Mouse (Mus musculus) heart, adult 9 months (tissue): ENCODE data around the gene Ripor2.

Source experiments
- DNase-seq, 2 experiments: peaks; one replicate each; pipeline ENCODE4 v3.0.0; 2022; ENCODE audit warnings: low spot score in 2 of 2

Gene Ripor2

DNA sequence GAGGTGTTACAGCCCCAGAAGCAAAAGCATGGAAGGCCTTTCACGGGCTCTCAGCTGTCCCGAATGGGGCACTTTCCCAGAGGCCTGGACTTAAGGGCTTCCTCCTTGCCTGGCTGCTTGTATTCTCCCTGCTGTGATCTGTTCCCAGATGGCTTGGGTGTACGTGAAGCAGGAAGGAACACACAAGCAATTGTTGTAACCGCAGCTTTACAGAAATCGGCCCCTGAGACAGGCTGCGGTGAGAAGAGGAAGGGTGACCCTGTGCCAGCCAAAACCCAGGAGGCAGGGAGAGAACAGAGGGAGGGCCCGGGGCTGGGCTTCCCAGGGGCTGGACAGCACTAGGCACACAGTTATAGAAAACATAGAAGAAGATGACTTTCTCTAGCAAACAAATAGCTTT lies 129.0 kb downstream of the Ripor2 start:
- DNase-seq: peak in 1 of 2 experiments; percentile 29

DNA sequence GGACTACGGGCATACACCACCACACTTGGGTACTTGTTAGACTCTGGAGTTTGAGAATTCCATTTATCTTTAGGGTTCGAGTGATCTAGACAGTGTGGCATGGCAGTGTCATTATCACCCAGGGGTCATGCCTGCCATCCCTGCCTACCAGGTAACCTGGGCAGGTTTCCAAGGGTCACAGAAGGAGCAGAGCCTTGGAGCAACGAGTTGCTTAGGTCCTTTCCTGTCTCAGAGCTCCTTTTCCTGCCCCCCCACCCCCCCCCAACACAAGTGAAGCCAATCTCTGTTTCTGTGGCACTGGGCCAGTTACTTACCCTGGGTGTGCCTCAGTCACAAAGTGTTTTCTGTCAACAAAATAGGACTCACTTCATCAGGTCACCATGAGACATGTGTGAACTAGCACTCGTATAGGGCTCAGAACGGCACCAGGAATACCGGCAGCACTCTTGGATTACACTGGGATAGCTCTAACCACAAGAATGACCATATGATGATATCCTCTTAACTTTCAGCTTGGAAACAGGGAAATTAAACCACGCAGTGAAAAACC lies 130.7 kb downstream of the Ripor2 start:
- peak; percentile 8 to 16 for DNase-seq

GRCm38 (mm10) chr13:24713434-24714000 lies 131.5 kb downstream of the Ripor2 start:
- DNase-seq: peak; percentile 73 to 86

DNA sequence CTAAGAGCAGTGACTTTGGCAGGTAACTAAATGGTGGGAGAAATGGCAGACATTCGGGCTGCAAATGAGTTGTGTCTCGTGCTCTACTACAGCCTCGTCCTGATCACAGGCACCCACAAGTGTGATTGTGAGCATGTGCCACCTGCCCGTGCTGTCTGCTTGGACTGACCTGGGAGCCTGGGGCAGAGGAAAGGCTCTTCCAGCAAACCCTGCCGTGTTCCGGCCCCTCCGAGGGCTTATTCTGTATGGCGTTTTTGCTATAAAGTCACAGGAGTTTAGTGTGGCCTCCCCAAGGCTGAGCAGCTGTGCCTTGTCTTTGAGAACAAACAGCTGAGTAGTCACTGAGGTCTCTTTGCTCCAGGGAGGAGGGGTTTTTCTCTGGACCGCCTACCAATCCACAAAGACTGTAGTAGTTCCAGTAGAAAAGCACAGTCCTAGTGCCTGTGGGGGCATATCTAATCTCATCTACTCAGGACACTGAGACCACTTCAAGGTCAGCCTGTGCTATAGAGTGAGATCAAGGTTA lies 132.4 kb downstream of the Ripor2 start:
- no peak for DNase-seq

DNA sequence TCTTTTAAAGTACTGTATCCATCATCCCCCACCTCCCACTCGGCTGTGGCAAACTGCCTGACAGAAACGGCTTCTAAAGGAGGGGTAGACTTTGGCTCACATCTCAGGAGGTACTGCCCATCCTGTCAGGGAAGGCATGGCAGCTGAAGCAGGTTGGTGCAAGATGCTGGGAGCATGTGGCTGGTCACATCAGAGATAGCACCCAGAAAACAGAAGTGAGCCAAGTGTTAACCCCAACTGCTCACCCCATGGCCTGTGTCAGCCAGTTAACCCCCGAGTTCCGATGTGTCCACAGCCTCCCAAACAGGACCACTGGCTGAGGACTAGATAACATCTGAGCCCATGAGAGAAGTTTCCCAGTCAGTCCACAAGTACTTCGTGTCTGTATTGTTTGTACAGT lies 133.6 kb downstream of the Ripor2 start:
- DNase-seq: no peak

DNA sequence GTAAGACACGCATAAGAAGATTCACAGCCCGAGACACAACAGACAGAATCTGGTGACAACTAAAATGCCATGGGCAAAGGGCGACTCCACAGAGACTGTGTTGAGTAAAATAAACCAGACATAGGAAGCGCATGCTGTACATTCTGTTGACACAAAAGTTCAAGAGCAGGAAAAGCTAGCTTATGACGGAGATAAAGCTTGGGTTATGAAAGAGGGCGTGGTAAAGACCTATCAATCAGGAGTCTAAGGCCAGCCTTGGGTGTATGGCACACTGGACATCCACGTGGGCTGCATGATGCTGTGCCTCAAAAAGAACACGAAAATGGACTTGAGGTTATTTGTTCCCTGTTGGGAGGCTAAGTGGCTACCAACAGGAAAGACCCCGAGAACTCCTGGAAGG lies 134.5 kb downstream of the Ripor2 start:
- DNase-seq: no peak

DNA sequence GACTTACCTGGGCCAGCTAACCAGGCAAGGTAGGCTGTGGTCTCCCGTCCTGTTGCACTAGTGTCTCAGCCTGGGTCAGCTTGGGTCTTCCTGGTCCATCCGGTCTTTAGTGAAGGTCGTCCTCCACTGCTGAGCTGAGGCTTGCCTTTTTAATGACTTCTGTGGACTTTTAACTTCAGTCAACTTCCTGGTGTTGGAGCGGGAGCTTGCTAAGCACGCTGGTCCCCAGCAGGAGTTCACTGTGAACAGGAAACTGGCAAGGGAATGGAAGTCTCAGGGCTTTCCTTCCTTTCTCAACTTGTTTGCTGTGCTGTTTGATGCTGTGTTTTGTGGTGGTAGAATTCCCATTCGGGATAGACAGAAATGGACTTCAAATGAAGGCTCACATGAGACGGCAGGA lies 135.7 kb downstream of the Ripor2 start:
- DNase-seq: no peak

GRCm38 (mm10) chr13:24721502-24721901 lies 139.5 kb downstream of the Ripor2 start:
- DNase-seq: no peak

DNA sequence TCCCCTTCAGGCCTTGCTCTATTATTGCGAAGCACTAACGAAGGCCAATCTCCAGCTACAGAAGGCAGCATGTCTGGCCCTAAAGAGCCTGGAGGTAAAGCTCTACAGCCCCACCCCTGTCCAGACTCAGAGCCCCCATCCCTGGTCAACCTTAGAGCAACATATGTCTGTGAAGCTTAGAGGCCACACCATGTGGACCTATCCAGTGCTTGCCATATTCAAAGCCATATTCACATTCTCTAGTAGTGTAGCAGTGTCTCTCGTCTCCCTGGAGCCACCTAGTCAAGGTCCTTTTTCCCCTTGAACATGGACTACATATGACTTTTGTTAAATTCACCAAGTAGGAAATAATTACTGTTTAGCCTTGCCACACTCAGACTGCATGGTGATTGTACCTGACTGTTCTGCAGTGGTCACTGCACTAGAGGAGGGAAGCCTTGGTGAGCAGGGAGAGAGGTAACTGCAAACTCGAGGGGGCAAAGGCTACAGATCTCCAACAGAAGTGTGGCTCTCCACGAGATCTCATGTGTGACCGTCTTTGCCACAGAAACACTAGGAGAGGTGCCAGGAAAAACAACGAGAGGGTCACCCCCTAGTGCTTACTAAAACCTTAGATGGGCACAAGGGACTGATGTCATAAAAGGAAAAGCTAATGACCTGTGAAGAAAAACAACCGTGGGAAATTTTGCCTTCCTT lies 141.9 kb downstream of the Ripor2 start:
- no peak for DNase-seq

DNA sequence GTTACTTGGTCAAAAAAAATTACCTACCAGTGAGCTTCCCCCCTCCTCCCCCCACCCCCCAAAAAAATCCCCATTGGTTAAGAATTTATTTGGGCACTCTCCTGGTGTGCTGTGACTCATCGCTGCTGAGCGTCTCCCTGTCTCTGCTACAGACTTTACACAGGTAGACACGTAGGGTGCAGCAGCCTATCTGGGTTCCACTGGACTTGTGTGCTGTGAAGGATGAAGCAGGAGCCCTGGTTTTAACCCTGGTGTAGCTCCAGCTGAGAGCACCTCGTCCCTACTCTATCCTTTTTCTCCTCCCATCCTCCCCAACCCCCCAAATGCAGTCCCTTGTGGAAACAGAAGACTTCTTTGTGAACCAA lies 142.4 kb downstream of the Ripor2 start:
- DNase-seq: no peak

- DNase-seq: no peak
These were observed 147.1 kb downstream of the Ripor2 start for GRCm38 (mm10) chr13:24729128-24729527.

DNA sequence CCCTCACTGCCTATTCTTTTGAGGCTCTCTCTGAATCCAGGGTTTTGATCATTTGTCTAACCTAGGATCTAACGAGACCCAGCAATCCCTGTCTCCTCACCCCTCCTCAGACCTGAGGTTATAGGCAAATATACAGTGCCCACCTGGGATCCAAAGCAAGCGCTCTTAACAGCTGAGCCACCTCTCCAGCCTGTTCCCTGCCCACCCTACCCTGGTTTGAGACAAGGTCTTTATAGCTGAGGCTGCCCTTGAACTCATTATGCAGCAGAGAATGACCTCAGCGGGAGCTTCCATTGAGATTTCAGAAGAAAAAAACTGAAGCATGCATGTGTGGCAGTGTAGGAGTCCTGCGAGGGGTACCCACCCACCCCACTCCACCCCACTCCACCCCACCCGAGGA lies 152.5 kb downstream of the Ripor2 start:
- no peak for DNase-seq

DNA sequence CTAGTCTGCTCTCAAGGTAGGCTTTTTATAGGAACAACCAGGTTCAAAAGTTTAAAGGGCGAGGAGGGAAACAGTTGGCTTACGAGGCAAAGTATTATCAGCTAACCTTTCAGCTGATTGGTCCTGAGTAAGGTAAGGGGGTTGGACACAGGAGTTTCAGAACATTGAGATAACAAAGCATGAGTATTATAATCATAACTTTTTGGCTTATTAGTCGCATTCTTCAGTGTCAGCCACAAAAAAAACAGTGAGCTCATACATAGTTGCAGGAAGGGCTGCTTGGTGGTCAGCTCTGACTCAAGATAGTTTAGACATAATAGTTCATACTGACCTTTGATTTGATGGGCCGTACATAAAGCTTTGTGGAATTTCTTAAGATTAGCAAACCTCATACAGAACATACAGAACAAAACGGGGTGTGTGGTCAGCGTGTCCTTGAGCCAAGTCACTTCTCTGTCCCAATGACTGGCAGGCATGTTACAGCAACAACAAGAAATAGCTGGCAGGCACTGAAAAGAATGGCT lies 153.7 kb downstream of the Ripor2 start:
- peak in 1 of 2 experiments; percentile 10 for DNase-seq

GRCm38 (mm10) chr13:24741028-24741427 lies 159.0 kb downstream of the Ripor2 start, which contains the start of gene Armh2:
Armh2 (plus strand) TSS chr13:24741232.
- DNase-seq: no peak

GRCm38 (mm10) chr13:24747823-24748222 lies 165.8 kb downstream of the Ripor2 start:
- DNase-seq: peak; percentile 16 to 18

DNA sequence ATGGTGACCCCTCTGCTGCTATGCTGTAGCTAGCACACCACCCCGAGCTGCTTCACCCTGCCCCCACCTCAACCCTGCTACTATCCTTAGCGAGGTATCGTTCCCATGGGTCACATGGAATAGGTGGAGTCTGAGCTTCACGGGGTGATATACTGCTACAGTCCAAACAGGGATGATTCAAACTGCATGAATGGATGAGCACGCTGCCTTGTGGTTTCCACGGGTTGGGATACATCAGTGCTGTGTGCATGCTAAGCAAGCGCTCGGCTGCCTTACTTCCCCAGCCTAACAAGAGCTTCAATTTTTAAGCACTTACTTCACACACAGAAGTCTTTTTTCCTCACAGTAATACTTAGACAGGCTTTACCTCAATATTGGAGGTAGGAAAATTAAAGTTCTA lies 168.8 kb downstream of the Ripor2 start:
- DNase-seq: no peak

DNA sequence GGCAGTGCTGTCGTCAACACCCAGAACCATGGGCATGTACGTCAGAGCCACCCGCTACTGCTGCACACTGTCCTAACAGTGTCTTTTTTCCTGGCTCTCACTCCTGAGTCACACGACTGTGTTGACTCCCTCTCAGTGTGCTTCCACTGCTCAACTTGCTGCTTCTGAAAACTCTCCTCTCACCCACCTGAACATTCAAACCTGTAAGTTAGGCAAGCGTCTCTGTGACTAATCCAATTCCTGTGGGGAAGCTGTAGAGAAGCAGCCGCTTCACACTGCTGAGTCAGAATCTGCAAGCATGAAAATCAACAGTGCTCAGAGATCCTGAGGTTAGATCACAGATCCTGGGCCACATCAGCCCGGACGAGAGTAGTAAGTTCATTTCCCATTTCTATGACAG lies 169.4 kb downstream of the Ripor2 start:
- DNase-seq: no peak

GRCm38 (mm10) chr13:24756756-24757155 lies 174.8 kb downstream of the Ripor2 start:
- no peak for DNase-seq

DNA sequence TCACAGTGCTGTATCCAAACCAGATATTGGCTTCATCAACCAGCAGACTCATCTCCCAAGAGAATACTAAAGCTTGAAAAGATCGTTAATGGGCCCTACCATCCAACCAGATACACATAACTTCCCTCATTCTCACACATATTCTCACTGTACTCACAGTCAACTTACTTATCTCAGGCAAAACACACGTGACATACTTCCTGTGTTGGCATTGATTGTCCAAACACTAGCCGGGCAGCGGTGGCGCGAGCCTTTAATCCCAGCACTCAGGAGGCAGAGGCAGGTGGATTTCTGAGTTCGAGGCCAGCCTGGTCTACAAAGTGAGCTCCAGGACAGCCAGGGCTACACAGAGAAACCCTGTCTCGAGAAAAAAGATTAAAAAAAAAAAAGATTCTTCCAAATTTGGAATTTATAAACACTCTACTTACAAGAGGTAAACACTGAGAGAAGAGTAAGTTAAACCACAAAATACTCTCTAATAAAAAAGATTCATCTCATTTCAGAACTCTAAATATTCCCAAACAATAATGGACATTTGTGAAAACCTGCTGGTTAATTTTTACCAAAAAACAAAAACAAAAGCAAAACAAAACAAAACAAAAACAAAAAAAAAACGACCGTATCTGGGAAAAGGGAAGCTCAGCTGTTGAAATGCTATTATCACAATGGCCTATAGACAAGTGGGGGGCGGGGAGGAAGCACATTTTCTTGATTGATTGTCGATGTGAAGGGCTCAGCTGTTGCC lies 176.0 kb downstream of the Ripor2 start:
- no peak for DNase-seq

- DNase-seq: no peak
These were observed 177.5 kb downstream of the Ripor2 start for GRCm38 (mm10) chr13:24759451-24759850.

DNA sequence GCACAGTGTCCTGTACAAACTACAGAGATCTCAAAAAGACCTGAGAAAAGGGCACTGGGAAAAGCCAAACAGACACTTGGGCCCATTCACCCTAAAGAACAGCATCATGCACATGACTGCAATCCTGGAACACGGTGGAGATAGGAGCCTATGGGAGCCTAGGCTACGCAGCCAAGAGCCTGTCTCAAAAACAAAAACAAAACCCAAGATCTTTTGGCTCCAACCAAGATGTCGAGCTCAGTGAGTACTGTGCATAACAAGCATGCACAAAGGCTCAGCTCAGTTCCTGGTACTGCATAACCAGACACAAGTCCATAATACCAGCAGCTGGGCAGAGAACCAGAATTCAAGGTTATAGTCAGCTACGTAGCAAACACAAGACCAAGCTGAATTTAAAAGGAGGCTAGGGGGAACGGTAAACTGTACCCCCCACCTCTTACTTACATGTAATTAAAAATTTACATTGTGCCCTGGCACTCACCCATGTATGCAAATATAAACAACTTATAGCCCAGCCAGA lies 178.4 kb downstream of the Ripor2 start:
- DNase-seq: peak; percentile 9 to 31

GRCm38 (mm10) chr13:24761083-24761402 lies 179.1 kb downstream of the Ripor2 start:
- DNase-seq: no peak
